Mouse (Mus musculus): Measurements from ENCODE around the gene Pou2f2. TPM values are rescaled to one million over a fixed set of nuclear protein-coding genes. Genes with fewer than 3 reads are reported as not detected.

Pou2f2 gene
- total and polyA plus RNA-seq, 3 experiments: 8.9 to 102 (median 46.1) TPM

DNA sequence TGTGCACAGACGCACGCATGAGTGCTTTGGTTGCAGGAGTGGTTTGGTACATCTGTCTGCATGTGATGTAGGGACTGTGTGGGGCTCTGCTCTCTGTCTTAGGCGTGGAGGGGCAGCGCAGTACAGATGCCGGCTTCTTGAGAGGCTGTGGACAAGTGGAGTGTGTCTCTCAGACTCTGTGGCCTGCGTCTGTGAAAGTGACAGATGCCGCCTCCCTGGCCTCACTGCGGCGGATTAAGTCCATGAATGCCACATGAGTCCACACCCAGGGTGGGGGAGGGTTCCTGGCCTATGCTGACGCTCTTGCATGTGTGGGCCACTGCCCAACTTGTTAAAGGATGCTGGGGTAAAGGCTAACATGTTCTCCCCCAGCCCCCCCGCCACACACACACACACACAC is 5.2 kb downstream of the Pou2f2 start:
- dilution Hi-C loops (cut with MboI; ENCODE audit: extremely low pct_ligation_motif_present, extremely low pct_unique_long_range_greater_than_20kb, low sequenced_read_pairs) (no loop called here), in situ Hi-C loops (cut with MboI; ENCODE audit: low pct_ligation_motif_present, low pct_unique_long_range_greater_than_20kb, low sequenced_read_pairs) (no loop called here)
- H3K79me2 ChIP-seq (replicated peaks; ENCODE audit: control insufficient read depth, extremely low read depth, insufficient read depth, poor library complexity, severe bottlenecking): no peaks in the 10 kb centered on the region
- H3K27ac ChIP-seq (ENCODE audit: insufficient read depth, low read depth): no peak overlapping the region
- no peak overlapping the region for H3K4me2 ChIP-seq (ENCODE audit: insufficient read depth, low read depth, poor library complexity, severe bottlenecking)
- H3K9ac ChIP-seq (ENCODE audit: insufficient read depth, low read depth): no peak overlapping the region
- no peak for DNase-seq (ENCODE audit: extremely low read depth)
- H3K36me3 ChIP-seq (replicated peaks in 1 of 2; ENCODE audit: control insufficient read depth in 1 of 2, insufficient read depth in 1 of 2, low read length in 1 of 2): no peaks in the 10 kb centered on the region
- H3K4me1 ChIP-seq (ENCODE audit: control insufficient read depth in 1 of 2, insufficient read depth in 2 of 2): peaks cover 0 to 7% of the 10 kb centered on the region in 2 experiments; a peak in 2 of 4 replicates
- no peaks in the 10 kb centered on the region for H3K9me3 ChIP-seq (replicated peaks; ENCODE audit: low read length)
- H3K4me3 ChIP-seq (replicated peaks in 1 of 3; ENCODE audit: low read depth in 2 of 3, low read length in 2 of 3, poor library complexity in 1 of 3): no peak overlapping the region
- TF ChIP-seq MEF2A (IDR thresholded peaks at IDR 0.05; ENCODE audit: borderline replicate concordance, low read depth, low read length) (no peak), ZMIZ1 (IDR thresholded peaks at IDR 0.05; ENCODE audit: low read depth, low read length) (no peak), E2F4 (IDR thresholded peaks at IDR 0.05; ENCODE audit: insufficient replicate concordance, low read depth, low read length) (no peak), HCFC1 (IDR thresholded peaks at IDR 0.05; ENCODE audit: low read depth, low read length) (no peak), PAX5 (IDR thresholded peaks at IDR 0.05; ENCODE audit: low read length) (no peak), ZNF384 (IDR thresholded peaks at IDR 0.05; ENCODE audit: low read depth, low read length) (no peak), MAZ (IDR thresholded peaks at IDR 0.05; ENCODE audit: low read depth, low read length) (no peak), NELFE (IDR thresholded peaks at IDR 0.05; ENCODE audit: low read depth, low read length) (no peak), POLR2AphosphoS2 (IDR thresholded peaks at IDR 0.05; ENCODE audit: low read depth, low read length) (no peak), RAD21 (IDR thresholded peaks at IDR 0.05; ENCODE audit: low read depth, low read length) (no peak), USF1 (IDR thresholded peaks at IDR 0.05; ENCODE audit: low read depth, low read length) (no peak), MAFK (IDR thresholded peaks at IDR 0.05; ENCODE audit: insufficient replicate concordance, low read length) (no peak), TBP (conservative IDR thresholded peaks at IDR 0.05; ENCODE audit: low read depth, low read length) (no peak), SMC3 (IDR thresholded peaks at IDR 0.05; ENCODE audit: low read depth, low read length) (no peak), UBTF (IDR thresholded peaks at IDR 0.05; ENCODE audit: low read depth, low read length) (no peak), KAT2A (IDR thresholded peaks at IDR 0.05; ENCODE audit: insufficient replicate concordance, low read length) (no peak), ZC3H11A (IDR thresholded peaks at IDR 0.05; ENCODE audit: low read depth, low read length) (no peak), GABPA (IDR thresholded peaks at IDR 0.05; ENCODE audit: insufficient replicate concordance, low read depth, low read length) (no peak), ETS1 (conservative IDR thresholded peaks at IDR 0.05; ENCODE audit: low read depth, low read length) (no peak)
- H3K27me3 ChIP-seq (replicated peaks): peaks cover 93% of the 10 kb centered on the region

DNA sequence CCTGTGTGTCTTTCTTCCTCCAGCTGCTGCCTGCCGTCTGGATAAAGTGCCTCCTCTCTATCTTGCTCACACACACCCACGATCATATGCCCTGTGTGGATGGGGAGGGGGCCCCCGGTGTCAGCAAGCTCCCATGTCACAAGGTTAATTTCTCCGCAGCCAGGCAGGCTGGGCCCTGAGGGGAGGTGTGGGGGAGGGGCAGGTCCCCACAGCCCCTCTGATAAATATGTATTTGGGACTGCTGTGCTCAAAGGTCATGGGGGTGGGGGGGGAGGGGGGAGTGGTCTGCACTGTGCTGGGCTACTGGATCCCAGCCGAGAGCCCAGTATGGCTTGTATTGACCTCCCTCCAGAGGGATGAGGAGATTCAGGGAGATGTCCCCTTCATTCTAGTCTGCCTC is 6.9 kb downstream of the Pou2f2 start:
- Histone ChIP-seq H3K79me2 (replicated peaks; ENCODE audit: control insufficient read depth, extremely low read depth, insufficient read depth, poor library complexity, severe bottlenecking) (no peaks in the 10 kb centered on the region), H3K4me3 (replicated peaks in 1 of 3; ENCODE audit: low read depth in 2 of 3, low read length in 2 of 3, poor library complexity in 1 of 3) (no peak overlapping the region), H3K4me1 (ENCODE audit: control insufficient read depth in 1 of 2, insufficient read depth in 2 of 2) (no peaks in the 10 kb centered on the region), H3K9me3 (replicated peaks; ENCODE audit: low read length) (no peaks in the 10 kb centered on the region), H3K36me3 (replicated peaks in 1 of 2; ENCODE audit: control insufficient read depth in 1 of 2, insufficient read depth in 1 of 2, low read length in 1 of 2) (no peaks in the 10 kb centered on the region), H3K9ac (ENCODE audit: insufficient read depth, low read depth) (no peak overlapping the region), H3K4me2 (ENCODE audit: insufficient read depth, low read depth, poor library complexity, severe bottlenecking) (no peak overlapping the region), H3K27ac (ENCODE audit: insufficient read depth, low read depth) (no peak overlapping the region), H3K27me3 (replicated peaks) (peaks cover 92% of the 10 kb centered on the region)
- TF ChIP-seq KAT2A (IDR thresholded peaks at IDR 0.05; ENCODE audit: insufficient replicate concordance, low read length) (no peak), MYC (IDR thresholded peaks at IDR 0.05; ENCODE audit: low read depth, low read length) (no peak), CHD1 (IDR thresholded peaks at IDR 0.05; ENCODE audit: low read depth, low read length) (no peak), HCFC1 (IDR thresholded peaks at IDR 0.05; ENCODE audit: low read depth, low read length) (no peak), UBTF (IDR thresholded peaks at IDR 0.05; ENCODE audit: low read depth, low read length) (no peak), ZMIZ1 (IDR thresholded peaks at IDR 0.05; ENCODE audit: low read depth, low read length) (no peak)
- in situ Hi-C loops (cut with MboI; ENCODE audit: low pct_ligation_motif_present, low pct_unique_long_range_greater_than_20kb, low sequenced_read_pairs) (no loop called here), dilution Hi-C loops (cut with MboI; ENCODE audit: extremely low pct_ligation_motif_present, extremely low pct_unique_long_range_greater_than_20kb, low sequenced_read_pairs) (no loop called here)
- no peak for DNase-seq (ENCODE audit: extremely low read depth)
